Mouse (Mus musculus) retina, postnatal 1 day (tissue): ENCODE results near the gene Tenm1.
A peak's percentile ranks its signal among the peaks of the same experiment; 100 is the strongest.

Experiments
- DNase-seq: peaks from one replicate; pipeline ENCODE4 v3.0.0-alpha.2; 2012

The Tenm1 gene

DNA sequence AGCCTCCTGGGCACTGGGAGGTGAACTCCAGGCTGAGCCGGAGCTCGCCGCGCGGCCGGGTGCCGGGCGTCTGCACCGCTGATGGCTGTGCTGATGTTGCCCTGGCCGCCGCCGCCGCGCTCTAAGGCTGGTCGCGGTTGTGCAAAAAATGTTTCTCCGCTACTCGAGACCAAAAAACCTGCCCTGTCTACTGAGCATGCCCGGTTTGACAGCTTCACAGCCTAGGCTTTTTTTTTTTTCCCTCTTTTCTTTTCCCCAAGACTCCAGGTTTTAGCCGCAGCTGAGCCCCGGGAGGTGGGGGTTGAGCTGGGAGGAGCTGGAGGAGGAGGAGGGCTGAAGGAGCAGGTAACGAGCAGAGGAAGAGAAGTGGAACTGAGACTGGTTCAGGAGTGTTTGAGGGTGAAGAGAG lies at the start of gene Tenm1:
Gene Tenm1, minus strand, starts transcription at position 272 of the 409 bp plus-strand sequence.
- DNase-seq = peak; percentile 64

DNA sequence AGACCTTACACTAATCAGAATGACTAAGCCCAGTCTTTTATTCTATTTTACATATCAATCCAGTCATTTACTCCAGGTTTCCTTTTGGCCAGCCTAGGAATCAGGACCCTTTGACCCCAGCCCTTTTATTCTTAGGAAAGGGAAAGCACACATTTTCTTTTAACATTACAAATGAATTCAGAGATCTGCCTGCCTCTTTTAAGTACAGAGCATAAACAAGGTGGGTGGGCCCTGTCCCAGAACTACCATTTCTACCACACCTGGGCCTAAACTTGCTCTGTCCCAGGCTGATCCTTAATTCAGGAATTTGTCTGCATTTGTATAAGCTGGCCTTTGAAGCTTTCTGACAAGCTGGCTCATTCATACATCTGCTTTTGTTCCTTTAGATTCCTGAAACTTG lies 38.4 kb upstream of the Tenm1 start:
- DNase-seq = no peak

DNA sequence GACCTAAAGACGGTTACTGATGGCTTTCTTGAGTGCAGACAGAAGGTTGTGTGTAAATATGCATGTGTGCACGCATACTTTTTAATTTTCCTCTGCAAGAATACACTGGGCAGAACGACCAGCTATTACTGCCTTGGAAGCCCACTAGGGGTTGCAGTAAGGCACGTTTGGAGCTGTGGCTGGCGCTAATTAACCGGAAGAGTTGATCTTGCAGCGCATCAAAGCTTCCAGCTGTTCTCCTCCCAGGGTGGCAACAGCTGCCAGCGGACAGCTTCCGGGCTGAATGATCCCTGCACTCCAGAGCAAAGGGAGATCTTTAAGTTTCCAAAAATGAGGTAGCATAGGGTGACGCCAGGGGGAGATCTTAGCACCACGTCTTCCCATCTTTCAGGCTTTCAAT lies 1.7 kb upstream of the Tenm1 start:
- peak; percentile 76 for DNase-seq

DNA sequence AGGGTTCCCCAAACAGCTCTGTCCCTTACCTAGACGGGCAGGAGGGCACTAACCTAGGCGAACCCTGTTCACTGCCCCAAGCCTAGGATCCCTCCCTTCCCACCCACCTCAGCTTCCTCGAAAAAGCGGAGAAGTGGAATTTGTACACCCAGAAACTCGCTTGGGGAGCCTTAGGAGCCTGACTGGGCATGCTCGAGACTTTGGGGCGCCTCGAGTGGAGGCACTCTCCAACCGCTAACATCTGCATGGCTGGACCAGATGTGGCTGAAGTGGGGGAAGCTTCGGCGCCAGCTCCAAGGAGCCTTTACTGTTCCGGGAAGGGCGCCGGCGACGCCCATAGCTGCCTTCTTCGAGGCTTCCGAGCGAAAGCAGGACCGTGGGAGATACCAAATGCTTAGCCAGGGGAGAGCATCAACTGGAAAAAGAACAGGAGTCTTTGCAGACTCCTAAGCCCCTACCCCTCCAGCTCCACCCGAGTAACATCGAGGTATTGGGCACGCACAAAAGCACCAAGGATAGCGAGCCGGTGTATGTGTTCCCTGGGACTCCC lies 1.1 kb upstream of the Tenm1 start:
- DNase-seq = peak; percentile 56

DNA sequence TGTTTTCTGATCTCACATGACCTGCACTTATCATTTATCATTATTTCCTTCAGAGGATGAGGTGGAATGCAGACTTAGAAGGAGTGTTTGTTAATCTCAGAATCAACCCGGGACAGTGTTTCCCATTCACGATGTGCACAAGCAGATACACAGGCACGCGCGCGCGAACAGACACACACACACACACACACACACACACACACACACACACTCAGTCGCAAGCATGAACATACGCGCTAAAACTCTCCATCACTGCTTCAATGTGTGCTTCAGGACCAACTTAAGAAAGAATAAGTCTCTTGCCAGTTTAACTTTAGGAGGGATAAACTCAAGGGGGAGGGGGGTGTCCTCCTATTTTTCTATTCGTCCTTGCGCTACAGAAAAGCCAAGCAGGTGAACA lies 411 bp upstream of the Tenm1 start:
- peak; percentile 29 for DNase-seq

DNA sequence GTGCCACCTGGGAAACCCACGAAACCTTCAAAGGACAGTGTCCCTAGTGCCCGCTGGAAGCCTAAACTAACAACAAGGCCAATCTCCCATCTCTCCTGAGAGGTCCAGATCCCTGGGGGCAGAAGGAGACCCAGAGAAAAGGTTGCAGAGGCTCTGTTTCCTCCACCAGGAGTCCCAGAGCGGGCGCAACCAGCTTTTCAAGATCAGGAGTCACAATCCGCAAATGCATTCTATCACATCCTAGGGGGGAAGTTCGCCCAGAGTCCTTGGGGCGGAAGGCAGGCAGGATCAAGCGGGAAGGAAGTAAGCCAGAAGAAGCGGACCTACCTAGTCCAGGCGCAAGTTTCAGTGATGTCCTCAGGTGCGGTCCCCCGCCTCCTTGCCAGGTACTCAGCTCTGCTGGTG lies 963 bp downstream of the Tenm1 start:
- peak; percentile 35 for DNase-seq

DNA sequence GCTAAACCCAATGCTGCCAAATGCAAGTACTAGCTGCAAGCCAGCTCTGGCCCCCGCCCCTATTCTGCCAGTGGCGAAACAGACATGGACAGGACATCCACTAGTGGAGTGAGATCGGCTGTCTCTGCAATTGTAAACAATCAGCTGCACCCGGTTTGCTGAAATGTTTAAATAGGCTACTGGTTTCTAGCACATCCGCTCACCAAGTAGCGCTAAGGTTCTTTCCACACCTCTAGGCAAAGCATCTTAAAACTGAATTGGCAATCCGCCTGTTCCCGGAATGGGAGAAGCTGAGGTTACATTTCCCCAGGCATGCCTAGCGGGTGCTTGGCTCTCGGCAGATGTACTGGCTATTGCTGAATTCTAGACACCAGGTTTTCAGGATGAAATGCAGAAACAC lies 1.8 kb downstream of the Tenm1 start:
- peak; percentile 26 for DNase-seq

DNA sequence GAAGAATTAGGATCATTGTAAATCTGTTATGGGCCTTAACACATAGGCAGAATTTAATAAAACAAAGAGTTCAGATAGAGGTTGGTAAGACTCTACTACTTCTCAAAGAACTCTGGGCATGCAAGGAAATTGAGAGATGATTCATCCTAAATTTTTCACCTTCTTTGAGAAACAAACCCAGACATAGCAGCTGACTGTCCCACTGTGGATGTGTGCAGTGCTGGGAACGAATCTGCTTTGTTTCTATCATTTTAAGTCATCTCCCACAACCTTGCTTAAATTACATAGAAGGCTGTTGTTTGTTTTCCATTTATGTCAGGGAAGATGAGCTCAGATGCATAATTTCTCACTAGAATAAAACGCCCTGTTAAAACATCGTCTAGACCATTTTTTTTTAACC lies 31.0 kb downstream of the Tenm1 start:
- DNase-seq = no peak

DNA sequence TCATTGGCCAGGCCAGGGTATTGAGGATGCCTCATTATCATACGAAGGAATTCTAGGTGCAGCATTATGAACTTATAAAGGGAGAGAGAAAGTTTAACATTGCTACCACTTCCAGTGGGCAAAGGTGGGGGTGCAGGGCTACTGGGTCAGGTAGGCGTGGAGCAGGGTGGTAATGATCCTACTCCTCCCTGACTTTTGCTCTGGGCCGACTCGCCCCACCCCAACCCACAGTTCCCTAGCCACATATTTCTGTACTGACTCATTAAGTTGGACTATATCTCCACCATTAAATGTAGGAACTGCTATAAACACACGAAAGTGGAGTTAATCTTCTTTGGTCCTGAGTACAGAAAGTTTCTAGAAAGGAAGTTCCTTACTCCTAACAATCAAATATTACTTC lies 40.8 kb downstream of the Tenm1 start:
- DNase-seq = no peak

DNA sequence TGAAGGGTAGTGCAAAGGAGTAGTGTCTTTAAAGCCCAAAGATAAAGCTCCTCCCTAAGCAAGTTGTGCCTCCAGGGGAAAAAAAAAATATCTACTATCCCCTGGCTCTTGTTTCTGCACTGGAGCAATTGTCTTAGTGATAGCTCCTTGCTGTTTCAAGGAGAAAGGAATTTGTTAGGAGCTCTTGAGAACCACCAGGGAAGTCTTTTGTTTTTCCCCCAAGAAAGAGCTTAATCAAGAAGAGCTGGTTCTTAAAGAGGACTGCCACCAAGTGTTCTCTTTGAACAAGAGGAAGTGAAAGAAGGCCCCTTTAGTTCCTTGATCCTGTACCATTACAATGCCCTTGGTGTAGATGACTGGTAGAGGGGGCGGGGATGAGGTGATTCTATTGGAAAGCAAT lies 56.4 kb downstream of the Tenm1 start:
- no peak for DNase-seq

DNA sequence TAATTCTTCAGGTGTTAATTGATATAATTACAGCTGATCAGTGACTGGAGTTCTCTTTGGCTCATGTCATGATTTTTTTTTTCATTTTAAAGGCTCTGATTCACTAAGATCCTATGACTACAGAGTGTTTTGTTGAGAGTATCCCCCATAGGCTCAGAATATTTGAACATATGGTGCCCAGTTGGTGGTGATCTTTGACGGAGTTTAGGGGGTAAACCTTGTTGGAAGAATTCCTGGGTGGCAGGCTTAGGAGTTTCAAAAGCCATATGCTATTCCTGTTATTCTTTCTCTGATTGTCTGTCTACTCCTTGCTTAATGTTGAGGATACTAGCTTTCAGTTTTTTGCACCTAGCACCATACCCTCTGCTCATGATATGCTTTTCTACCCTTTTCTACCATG lies 109.6 kb downstream of the Tenm1 start:
- DNase-seq = no peak

DNA sequence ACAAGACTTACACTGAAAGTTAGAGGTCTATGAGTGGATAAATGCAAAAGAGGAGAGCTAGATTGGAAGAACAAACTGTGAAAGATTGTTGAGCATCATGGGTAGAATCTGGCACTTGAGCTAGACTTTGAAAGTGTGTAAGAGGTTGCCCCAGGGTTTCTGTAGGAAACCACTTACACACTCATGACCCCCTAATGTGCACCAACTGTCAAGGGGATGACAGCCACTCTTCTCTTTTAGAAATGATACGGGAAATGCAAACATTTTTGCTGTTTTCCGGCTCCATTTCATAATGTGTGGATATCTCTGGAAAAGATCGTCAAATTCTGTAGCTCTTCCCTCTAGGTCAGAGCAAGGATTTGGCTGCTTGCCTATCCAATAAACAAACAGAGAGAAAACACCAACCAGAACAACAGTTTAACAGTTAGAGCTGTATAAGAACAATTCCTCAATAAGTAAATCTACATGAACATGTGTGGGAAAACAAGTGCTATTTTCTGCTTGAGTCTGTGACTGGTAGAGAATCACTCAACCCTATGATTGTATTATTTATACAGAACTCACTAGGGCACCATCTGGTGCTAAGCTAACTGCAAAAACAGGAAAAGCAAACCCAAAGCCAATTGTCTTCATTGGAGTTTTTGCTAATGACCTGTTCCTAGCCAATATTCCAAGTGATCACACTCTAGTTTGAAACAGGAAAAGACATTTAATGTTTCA lies 111.0 kb downstream of the Tenm1 start:
- peak; percentile 36 for DNase-seq

DNA sequence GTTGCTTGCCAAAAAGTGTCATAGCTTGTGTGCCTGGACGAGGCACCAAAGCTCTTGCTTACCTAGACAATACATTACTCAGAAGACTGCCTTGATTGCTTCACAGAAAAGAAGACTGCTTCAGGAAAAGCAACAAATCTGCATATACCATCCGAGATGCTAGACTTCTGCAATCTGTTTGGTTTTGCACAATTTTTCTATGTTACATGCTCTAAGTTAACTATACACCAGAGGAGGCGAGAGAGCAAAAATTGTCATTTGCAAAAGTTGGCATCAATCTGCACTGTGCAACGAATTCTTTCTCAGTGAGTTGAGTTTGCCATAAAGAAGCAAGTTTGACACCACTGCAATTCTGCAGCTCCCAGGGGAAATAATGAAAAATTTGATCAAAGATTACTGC lies 193.1 kb downstream of the Tenm1 start:
- no peak for DNase-seq

DNA sequence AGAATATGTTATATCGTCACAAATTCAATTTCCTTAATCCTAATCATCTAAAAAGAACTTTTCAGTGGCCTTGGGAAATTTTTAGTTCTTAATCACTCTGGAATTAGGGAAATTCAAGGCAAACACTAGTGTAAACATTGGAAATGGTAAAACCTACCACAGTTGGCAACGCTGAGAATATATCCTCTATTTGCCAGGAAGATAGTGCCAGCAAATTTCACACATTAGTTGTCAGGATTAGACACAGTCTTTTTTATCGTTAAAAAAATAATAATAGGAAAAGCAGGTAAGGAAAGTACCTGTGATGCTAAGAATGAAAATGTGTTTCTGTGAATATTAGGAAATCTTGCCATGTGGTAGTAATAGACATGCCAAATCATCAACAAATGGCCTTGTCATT lies 223.9 kb downstream of the Tenm1 start:
- DNase-seq = no peak

DNA sequence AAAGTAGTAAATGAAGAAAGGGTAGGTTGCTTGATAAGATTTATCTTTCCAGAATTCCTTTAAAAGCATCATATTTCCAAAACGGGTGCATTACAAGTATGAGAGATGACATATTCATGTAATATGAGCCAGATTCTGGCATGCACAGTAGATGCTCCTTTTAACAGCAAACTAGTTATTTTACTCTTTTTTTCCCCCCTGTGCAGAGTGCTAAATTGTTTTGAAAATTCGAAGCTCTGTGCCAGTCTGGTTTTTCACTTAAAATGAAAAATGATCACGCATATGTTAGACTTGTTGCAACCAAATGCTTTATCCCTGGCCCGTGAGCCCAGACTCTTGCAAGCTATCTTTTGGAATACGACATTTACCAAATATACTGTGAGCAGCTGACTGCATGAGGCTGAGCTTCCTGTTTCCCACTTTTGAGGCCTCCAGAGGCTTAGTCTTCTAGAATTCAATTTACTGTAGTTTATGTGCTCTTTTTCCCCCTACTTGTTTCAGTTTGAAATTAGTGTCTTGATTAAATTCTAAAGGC lies 226.6 kb downstream of the Tenm1 start:
- no peak for DNase-seq

DNA sequence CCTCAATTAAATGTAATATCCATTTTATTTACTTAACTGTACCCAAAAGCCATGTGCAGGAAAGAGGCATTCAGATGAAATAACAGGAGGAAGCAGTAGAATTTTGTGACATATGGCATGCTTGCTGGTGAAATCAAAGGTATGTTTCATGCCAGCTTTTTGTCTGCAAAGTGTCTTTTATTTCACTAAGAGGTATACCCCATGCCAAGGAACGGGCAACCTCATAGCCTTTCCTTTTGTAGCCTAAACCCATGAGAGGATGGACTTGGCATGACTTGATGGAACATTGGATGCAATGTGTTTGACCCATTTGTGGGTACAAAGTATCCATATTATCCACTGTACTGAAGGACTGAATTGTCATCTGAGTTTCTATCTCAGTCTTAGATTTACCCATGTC lies 246.0 kb downstream of the Tenm1 start:
- no peak for DNase-seq

DNA sequence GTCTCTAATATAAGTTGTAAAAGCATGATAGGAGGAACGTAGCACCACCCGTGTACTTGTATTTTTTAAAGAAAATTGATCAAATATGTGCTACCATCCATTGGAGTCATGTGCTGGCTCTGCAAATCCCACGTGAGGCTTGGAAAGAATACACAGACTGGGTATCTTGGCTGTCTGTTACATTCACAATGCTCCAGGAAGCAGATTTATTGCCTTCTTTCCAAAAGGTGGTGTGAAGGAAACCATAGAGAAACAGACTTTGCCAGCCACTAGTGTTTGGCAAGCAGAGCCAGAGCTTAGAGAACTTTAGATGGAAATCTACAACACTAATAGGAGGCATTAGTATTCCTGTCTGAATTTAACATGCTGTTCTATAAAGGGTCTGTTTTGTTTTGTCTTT lies 277.4 kb downstream of the Tenm1 start:
- DNase-seq = no peak

DNA sequence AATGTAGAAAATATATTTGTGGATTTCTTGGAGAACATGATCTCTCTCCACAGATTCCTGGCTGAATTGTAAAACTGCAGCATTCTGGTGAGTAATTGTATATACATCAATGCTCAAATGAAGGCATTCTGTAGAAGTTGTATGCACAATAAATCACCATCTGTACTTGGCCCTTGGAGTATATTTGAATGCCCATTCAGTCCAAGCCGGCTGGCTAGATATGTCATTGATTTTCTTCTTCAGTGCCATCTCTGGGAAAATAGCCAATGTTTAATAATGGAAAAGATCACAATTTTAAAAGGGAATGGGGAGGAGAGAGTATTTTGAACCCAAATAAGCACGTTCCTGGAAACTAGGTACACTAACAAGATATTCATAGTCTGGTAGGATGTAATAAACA lies 299.2 kb downstream of the Tenm1 start:
- no peak for DNase-seq

DNA sequence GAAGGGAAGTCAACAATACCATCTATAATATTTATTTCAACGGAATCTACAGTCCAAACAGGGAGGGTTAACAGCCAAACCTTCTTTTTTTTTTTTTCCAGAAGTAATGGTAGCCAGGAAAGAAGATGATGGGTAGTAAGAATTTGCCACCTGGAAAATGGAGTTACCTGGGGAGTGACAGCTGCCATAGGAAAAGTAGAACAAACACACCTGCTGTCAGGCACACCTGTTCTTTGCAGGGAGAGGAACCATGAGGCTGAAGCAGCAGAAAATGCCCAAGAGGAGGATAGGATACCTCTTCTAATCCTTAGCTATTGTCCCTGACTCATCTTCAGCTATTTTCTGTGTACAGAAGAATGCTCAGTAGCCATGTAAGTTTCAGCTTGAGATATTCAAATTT lies 306.4 kb downstream of the Tenm1 start:
- DNase-seq = no peak

DNA sequence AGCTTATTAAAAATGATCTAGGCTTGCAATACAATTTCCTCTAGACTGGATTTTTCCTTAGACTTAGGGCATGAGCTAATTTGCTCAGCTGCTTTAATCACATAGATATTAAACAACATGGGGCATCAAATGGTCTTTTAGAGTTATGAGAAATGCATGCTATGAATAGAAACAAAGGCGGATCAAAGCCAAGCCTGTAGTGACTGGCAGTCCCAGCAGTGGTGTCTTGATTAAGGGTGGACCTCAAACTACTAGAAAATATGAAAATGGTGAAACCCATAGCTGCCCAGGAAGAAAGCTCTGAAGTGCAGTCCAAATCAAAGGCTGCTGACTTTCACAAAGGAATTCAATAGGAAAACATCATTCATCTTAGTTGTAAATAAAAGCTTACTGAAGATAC lies 306.9 kb downstream of the Tenm1 start:
- DNase-seq = no peak

DNA sequence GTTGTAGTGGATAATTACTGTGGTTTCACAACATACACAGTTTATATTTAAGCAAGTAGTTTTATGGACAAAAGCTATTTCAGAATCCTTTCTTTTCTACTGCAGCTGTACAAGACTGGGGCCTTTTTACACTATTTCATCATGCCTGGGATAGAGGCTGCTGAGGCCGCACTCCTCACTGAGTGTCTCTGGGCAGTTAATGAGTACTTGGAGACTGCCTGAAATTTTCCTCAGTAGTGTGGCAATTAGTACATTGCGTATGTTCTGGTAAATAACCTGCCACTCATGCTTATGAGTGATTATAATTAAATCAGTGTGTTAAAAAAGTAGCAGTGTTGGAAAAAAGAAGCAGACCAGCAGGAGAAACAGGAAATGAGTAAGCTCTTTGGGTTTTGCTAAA lies 442.8 kb downstream of the Tenm1 start:
- peak; percentile 16 for DNase-seq

DNA sequence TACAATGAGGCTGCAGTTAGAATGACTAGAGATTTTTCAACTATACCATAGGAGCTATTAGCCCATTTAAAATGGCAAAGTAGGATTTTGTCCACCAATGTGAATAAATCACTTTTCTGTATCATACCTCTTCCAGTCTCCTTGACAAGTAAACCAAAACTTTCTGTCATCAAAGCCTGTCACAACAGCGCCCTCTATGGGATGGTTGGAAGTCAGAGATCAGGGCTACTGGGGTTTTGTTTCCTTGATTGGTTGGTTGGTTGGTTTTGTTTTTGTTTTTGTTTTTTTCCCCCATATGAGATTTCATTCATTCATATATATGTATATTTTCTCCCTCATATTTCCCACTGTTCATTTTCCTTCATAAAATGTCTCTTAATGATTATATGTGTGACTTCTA lies 455.4 kb downstream of the Tenm1 start:
- DNase-seq = peak; percentile 18

DNA sequence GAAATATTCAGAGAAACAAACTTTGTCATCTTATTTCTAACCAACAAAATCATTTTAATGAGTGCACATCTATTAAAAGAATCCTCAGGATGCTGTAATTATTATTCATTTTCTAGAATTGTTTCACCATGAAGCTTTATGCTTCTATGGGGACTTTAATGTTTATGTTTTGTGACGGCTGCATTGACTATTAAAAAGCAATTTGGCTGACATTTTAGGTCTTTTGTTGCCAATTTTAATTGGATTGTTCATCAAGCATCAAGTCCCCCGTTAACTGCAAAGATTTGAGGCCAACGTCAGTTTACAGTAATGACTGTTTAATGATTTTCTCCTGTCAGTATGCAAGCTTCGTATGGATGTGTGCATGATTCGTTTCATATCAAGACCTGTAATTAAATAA lies 461.3 kb downstream of the Tenm1 start:
- peak; percentile 84 for DNase-seq

DNA sequence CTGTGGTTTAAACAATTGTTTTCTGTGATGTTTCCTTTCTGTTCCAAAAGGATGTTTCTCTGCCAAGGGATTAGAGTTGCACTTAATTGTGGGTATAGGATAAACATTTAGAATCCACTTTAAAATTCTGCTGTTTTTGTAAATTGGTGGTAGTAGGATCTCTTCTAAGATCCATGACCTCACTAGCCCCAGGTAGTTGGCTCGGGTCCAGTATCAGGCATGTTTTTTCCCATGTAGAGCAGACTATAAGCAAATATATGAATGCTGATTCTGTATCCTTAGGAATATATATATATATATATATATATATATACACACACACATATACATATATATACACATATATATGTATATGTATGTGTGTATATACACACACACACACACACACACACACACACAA lies 567.2 kb downstream of the Tenm1 start:
- DNase-seq = no peak

DNA sequence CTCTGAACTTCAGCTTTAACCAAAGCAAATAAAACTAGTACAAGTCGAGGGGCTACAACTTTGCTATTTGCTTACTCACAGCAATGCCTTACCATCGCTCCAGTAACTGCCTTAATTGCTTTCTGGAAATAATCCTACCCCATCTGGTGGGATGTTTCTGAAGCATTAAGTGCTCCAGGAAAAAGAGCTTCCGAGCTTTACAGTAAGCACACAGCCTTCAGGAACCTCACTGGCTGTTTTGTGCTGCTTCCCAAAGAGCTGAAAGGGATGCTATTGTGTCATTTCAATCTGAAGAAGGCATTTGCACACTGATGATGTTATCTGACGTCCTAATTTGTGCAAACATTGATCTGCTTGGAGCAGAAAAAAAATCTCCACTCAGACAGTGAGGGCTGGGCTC lies 647.4 kb downstream of the Tenm1 start:
- peak; percentile 62 for DNase-seq
